Mouse (Mus musculus) gastrocnemius, postnatal 4 days (tissue): Measurements from ENCODE around the gene Vwce. TPM values are rescaled to one million over a fixed set of nuclear protein-coding genes. Genes with fewer than 3 reads are reported as not detected.

Experiments used
- DNase-seq, 2 experiments: peaks; one replicate each; pipeline ENCODE4 v3.0.0; 2021 to 2022; ENCODE audit warnings: low spot score in 2 of 2, mixed read lengths in 2 of 2
- total RNA-seq, 2 experiments: library from RNA; stranded (reverse); gene quantifications; 2 replicates each; pipeline ENCODE4 v1.2.3; 2021

Vwce gene
- total RNA-seq, 2 experiments from 2014 or later: 0.41 to 0.66 TPM

DNA sequence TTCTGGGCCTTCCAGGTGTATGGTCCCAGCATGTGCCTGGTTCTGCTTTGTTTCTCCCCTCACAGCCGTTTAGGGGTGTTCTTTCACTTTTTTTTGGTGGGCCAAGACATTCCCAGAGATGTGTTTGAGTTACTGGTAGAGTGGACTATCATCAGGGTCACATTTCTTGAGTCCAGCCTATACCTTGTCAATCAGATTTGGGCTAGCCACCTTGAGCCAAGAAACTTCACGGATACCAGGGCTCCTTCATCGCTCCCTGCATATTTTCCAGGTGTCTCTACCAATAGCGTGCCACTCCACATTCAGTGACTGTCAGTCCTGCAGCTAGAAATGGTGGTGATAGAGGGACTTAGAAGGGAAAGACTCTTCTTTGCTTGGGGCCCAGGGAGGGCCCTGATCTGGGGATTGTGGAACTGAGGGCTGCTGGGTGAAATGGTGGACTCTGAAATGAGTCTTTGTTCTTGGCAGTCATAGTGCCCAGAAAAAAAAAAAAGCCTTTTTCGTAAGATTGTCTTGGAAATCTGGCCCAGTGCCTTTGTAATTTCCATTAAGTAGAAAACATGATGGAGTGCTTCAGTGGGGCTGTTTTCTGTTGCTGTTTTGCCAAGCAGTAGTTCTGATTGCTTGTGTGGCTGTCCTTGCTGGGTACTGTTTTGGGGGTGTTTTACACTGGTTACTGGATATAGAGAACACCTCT lies 55.6 kb downstream of the Vwce start:
- DNase-seq: no peak

DNA sequence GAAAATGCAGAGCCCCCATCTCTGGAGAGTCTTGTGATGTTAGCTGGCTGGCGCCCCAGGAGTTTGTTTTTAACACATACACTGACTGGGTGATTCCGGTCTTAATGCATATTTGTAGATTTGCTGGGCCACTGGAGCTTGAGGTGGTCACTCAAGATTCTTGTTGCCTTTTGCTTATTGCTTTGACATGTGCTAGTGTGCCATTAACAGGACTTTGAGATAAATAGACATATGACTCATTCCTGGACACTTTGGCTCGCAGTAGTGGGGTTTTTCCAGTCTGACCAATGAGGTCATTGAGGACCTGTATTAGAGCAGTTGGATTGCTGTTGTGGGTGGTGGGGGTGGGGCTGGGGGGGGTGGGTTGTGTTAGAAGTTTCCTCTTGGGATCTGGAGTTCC lies 56.3 kb downstream of the Vwce start:
- no peak for DNase-seq

DNA sequence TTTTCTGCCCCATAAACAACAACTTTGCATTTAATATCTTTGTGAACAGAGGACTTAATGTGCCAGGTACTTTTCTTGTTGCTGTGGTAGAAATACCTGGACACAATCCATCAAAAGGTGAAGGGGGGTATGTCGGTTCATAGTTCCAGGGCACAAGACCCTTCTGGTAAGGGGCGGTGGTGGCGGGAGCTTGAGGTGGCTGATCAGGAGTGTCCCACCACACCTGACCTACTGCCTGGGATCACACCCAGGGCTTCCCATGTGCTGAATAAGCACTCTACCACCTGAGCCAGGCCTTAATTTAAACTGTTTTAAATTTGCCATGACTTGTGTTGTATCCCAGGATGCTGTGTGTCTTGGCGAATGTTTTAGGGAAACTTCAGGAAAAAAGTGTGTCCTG lies 57.1 kb downstream of the Vwce start:
- peak in 1 of 2 experiments; percentile 9 for DNase-seq

- DNase-seq: no peak
These were observed 57.6 kb downstream of the Vwce start for GRCm38 (mm10) chr19:10691660-10692059.

DNA sequence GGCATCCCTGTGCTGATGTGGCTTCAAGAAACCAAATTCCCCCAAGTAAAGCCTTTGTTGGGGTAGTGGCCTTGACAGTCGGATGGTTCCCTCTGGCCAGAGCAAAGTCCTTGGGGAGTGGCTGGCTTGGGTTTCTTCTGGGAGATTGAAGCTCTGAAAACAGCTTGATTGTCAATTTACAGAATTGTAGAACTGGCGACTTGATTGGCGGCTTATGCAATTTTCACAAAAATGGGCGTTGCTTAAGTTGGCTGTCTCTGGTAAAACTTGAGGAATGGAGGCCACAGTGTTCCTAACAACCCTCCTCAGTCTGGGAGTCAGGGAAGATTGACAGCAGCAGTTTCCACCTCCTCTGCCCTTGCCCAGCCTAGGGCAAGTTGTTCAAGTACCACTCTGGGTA lies 58.3 kb downstream of the Vwce start:
- DNase-seq: no peak

- DNase-seq: no peak
These were observed 60.1 kb downstream of the Vwce start for GRCm38 (mm10) chr19:10693926-10694682.

- DNase-seq: no peak
These were observed 61.8 kb downstream of the Vwce start for GRCm38 (mm10) chr19:10695801-10696200.

GRCm38 (mm10) chr19:10698131-10698991 lies 64.3 kb downstream of the Vwce start:
- DNase-seq: no peak

DNA sequence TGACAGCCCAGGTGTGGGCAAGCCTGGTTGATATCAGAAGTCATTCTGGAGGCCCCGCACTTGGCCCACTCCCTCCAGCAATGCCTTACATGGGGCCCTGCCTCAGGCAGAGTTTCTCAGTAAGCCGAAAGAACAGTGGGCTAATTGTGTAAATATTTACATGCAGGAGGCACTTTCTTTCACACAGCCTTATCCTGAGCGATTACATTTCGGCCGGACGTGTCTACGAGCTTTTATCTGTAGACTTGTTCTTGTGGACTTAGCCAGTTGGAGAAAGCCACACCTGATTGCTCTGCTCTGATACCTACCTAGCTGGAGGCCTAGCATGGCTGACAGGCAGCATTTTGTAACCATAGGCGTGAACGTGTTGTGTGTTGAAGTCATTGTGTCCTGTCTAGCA lies 65.8 kb downstream of the Vwce start:
- no peak for DNase-seq

GRCm38 (mm10) chr19:10701013-10701726 lies 67.2 kb downstream of the Vwce start:
- DNase-seq: no peak

- DNase-seq: no peak
These were observed 68.1 kb downstream of the Vwce start for GRCm38 (mm10) chr19:10702125-10702524.

DNA sequence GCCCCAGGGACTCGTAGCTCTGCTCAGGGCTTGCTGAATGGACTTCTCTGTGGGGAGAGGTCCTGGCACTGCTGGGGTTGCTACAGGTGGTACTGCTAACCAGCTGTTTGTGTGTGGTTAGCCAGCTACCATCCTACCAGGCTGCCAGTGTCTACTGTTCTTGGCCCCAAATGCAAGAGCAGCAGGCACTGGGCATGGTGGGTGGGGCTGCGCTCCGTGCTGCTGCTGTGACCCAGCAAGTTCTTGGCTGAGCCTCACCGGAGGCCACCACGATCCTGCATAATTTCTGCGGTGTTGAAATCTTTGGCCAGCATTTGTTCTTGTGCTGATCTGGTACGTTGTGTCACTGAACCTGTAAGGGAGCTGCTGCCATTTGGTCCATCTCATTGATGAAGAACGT lies 69.5 kb downstream of the Vwce start:
- no peak for DNase-seq

DNA sequence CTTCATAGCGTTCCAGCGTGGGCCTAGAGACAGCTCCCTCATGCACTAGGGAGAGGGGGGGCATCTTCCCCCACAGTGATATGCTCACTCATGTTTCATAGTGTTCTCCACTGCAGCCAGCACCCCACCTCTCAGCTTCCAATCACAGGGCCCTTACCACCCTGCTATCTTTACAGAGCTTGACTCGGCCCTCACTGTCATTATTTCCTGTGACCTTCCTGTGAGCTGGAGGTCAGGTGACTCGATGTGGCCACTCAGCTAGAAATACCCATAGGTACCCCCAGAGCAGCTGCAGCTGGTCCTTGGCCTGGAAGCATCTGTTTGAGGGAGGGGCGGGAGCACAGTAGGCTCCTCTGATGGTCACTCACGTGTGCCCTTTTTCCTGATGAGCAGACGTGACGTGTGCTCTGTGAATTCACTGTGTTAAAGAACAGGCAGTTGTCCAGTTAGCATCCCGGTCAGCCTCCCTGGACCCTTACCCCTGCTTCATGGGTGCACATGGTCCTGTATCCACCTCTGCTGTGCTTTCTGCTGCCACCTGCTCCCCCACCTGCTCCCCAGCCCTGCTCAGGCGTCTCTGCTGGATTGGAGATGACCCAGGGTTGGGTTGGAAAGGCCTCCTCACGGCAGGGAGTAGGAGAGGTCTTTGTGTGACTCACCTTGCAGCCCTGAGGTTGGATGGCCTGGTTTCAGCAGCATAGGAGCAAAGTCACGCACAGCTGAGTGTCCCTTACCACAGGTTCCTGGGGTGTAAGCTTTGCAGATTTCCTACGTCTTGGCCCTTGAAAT lies 73.3 kb downstream of the Vwce start:
- no peak for DNase-seq

DNA sequence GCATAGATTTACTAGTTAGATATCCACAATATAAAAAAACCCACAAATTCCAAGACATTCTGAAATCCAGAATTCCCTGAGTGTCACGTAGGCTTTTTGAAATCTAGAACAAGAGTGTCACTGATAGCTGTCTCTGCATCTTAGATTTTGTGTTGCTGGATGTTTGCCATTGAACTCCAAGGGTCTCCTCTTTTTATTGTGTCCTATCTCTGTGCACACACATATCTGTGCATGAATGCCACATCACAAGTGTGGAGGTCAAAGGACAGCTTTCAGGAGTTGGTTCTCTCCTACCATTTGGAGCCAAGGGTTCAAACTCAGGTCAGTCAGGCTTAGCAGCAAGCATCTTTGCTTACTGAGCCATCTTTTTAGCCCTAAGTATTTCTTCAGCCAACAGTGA lies 73.9 kb downstream of the Vwce start:
- DNase-seq: no peak

- DNase-seq: no peak
These were observed 74.9 kb downstream of the Vwce start for GRCm38 (mm10) chr19:10708900-10709299.

GRCm38 (mm10) chr19:10709360-10710087 lies 75.5 kb downstream of the Vwce start:
- peak; percentile 94 to 97 for DNase-seq

- DNase-seq: peak in 1 of 2 experiments; percentile 56
These were observed 76.1 kb downstream of the Vwce start for GRCm38 (mm10) chr19:10710088-10710511.

DNA sequence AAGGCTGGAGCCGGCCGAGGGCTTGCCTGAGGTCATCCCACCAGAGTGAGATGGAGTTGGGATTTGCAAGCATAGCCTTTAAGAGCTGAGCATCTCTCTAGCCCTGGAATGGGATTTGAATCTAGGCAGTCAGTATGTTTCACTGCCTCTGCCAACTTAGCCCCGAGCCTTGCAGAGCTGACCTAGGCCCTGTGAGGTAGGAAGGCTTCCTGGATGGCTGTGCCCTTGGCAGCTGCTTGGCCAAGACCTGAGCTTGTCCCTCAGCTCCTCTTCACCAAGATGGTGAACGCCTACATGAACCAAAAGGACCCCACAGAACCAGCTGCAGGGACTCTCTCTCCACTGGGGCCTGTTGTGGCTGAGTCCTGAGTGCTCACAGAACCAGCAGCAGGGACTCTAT lies 76.7 kb downstream of the Vwce start:
- DNase-seq: no peak

DNA sequence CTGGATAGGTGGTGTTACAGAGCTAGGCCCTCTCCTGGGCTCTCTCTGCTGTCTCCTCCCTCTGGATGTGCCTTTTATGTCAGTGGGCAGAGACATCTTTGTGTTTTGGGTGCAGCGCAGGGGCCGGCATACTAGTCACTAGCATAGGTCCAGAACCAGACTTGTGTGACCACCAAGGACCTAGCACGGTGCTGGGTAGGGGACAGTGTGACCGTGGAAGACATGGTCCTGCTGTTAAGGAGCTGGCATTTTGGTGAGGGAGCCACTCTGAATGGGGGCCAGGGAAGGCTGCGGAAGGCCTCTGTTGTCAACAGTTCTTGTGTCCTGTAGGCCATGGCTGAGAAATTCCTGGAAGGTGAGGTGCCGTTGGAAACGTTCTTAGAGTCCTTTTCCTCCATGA lies 78.2 kb downstream of the Vwce start:
- DNase-seq: no peak

DNA sequence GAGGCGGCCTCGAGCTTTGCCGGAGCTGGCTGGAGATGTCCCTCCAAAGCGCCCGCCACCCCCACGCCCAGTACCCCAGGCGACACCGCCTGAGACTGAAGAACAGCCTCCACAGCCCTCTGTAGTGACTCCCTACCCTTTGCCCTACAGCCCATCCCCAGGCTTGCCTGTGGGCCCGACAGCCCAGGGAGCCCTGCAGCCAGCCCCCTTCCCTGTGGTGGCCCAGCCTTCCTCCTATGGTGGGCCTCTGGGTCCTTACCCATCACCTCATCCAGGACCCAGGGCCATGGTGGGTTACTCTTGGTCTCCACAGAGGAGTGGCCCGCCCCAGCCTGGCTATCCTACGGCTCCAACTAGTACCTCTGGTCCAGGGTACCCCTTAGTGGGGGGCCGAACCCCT lies 78.6 kb downstream of the Vwce start:
- no peak for DNase-seq
